Mouse (Mus musculus) neural tube, embryonic 14.5 days (tissue): ENCODE results near the gene Slc6a1. TPM values are rescaled to one million over a fixed set of nuclear protein-coding genes. Genes with fewer than 3 reads are reported as not detected.

Source experiments
- ATAC-seq: fragments of 200-750 bp; cut with Nextera tagmentation; 2 replicates; pipeline ENCODE4 v1.8.0; 2017; ENCODE audit warnings: low read depth, mild to moderate bottlenecking, moderate TSS enrichment, moderate library complexity
- H3K27ac ChIP-seq: fragments of 300-500 bp; sonication (generic); 2 replicates; pipeline ENCODE4 v1.5.1; 2014; ENCODE audit warnings: low read depth, mild to moderate bottlenecking, control low read depth, low read length, moderate library complexity, mixed read lengths
- H3K27me3 ChIP-seq: fragments of 300-500 bp; sonication (generic); 2 replicates; pipeline ENCODE4 v1.6.1; 2014; ENCODE audit warnings: low read length; ENCODE audit not compliant: control insufficient read depth, insufficient read depth
- H3K36me3 ChIP-seq: fragments of 300-500 bp; sonication (generic); 2 replicates; pipeline ENCODE4 v1.6.1; 2014; ENCODE audit warnings: low read length, mixed read lengths; ENCODE audit not compliant: control insufficient read depth, insufficient read depth
- H3K4me1 ChIP-seq: fragments of 300-500 bp; sonication (generic); 2 replicates; pipeline ENCODE4 v1.6.1; 2014; ENCODE audit warnings: low read length; ENCODE audit not compliant: control insufficient read depth, insufficient read depth
- H3K4me2 ChIP-seq: fragments of 300-500 bp; sonication (generic); 2 replicates; pipeline ENCODE4 v1.6.1; 2014; ENCODE audit warnings: mild to moderate bottlenecking, low read depth, low read length, control low read depth
- H3K4me3 ChIP-seq: fragments of 300-500 bp; sonication (generic); 2 replicates; pipeline ENCODE4 v1.5.1; 2014; ENCODE audit warnings: low read depth, low read length, control low read depth, mixed read lengths
- H3K9ac ChIP-seq: fragments of 300-500 bp; sonication (generic); replicated peaks from 2 replicates; pipeline ENCODE4 v1.6.1; 2014; ENCODE audit warnings: low read depth, mild to moderate bottlenecking, control low read depth, low read length, mixed read lengths
- H3K9me3 ChIP-seq: fragments of 300-500 bp; sonication (generic); 2 replicates; pipeline ENCODE4 v1.6.1; 2016; ENCODE audit warnings: low read length; ENCODE audit not compliant: control insufficient read depth
- WGBS: fragments of 180-500 bp; shearing (Covaris S2); extraction: QIAGEN DNeasy Blood & Tissue Kit; methylation state at CpG from one replicate; pipeline ENCODE4 v1.1.7; 2014; 5-methylcytosine and 5-hydroxymethylcytosine counted together
- polyA plus RNA-seq: library from polyadenylated mRNA; unstranded; fragments of >200 nt; fragmentation: Nextera tagmentation; extraction: Ambion mirVana; gene quantifications from 2 replicates; pipeline ENCODE4 v1.2.1, GENCODE M21; 2014

The Slc6a1 gene
- polyA plus RNA-seq, 1 experiment from 2014 or later: 156 TPM

GRCm38 (mm10) chr6:114362355-114362754, 79.9 kb downstream of the Slc6a1 start:
- Histone ChIP-seq H3K27ac (no peak overlapping the region), H3K9ac (no peak overlapping the region), H3K4me1 (no peaks in the 10 kb centered on the region), H3K36me3 (no peaks in the 10 kb centered on the region), H3K27me3 (no peaks in the 10 kb centered on the region), H3K4me2 (no peak overlapping the region), H3K4me3 (no peak overlapping the region), H3K9me3 (no peaks in the 10 kb centered on the region)
- WGBS: 80% methylated on average over 4 of the region's 4 CpGs
- no peak for ATAC-seq

- Histone ChIP-seq H3K9me3 (no peaks in the 10 kb centered on the region), H3K4me2 (no peak overlapping the region), H3K36me3 (no peaks in the 10 kb centered on the region), H3K27me3 (no peaks in the 10 kb centered on the region), H3K4me3 (no peak overlapping the region), H3K9ac (no peak overlapping the region), H3K27ac (no peak overlapping the region), H3K4me1 (no peaks in the 10 kb centered on the region)
- no peak for ATAC-seq
- WGBS: 59% methylated on average over 8 of the region's 8 CpGs
These were observed 81.3 kb downstream of the Slc6a1 start for GRCm38 (mm10) chr6:114363740-114364139.

- Histone ChIP-seq H3K4me3 (no peak overlapping the region), H3K36me3 (no peaks in the 10 kb centered on the region), H3K4me2 (no peak overlapping the region), H3K9me3 (no peaks in the 10 kb centered on the region), H3K9ac (no peak overlapping the region), H3K27me3 (no peaks in the 10 kb centered on the region), H3K4me1 (no peaks in the 10 kb centered on the region), H3K27ac (no peak overlapping the region)
- ATAC-seq: no peak
- WGBS: 88% methylated on average over 5 of the region's 5 CpGs
These were observed 82.3 kb downstream of the Slc6a1 start for GRCm38 (mm10) chr6:114364734-114365133.

- no peak overlapping the region for H3K27ac ChIP-seq
- no peaks in the 10 kb centered on the region for H3K9me3 ChIP-seq
- H3K4me3 ChIP-seq: no peak overlapping the region
- H3K4me1 ChIP-seq: no peaks in the 10 kb centered on the region
- ATAC-seq: no peak
- no peaks in the 10 kb centered on the region for H3K27me3 ChIP-seq
- WGBS: 56% methylated on average over 5 of the region's 5 CpGs
- H3K9ac ChIP-seq: no peak overlapping the region
- H3K4me2 ChIP-seq: no peak overlapping the region
- no peaks in the 10 kb centered on the region for H3K36me3 ChIP-seq
These were observed 83.8 kb downstream of the Slc6a1 start for GRCm38 (mm10) chr6:114366191-114366590.

Other genes with a start within 250 kb of the Slc6a1 start
- gene Atp2b2, start 240.0 kb upstream of the Slc6a1 start, polyA plus RNA-seq: 35.2 and 38.6 TPM in 2 replicates
- 54.1 and 80.8 TPM in 2 replicates for gene Slc6a11, start 151.4 kb upstream of the Slc6a1 start, polyA plus RNA-seq
- gene Hrh1, start 115.3 kb downstream of the Slc6a1 start, polyA plus RNA-seq: 0.18 and 0.35 TPM in 2 replicates